In genomic region chr10:128522351-128522750, GRCm38 (mm10) we compare ENCODE assay signal across 15 mouse cellular contexts.
"Had no signal": no experiment of that assay in that cellular context is flagged by ENCODE, and none has a peak within 500 bp of the region (broad histone marks: within the 10 kb centered on the region; RNA-seq: fewer than 3 reads in every experiment).

No protein-coding gene starts in this region.

- DNase-seq: cerebellum, adult 8-10 months; cerebellum, adult 9-10 months; cerebellum, adult 9-11 months; cerebellum, postnatal 10 days; cerebellum, postnatal 14 days; cerebellum, postnatal 25 days; cerebellum, postnatal 36 days; embryo, embryonic 11 days; forebrain, postnatal 0 days; gastrocnemius, adult 2 months; gastrocnemius, postnatal 10 days; gastrocnemius, postnatal 14 days; gastrocnemius, postnatal 25 days; gastrocnemius, postnatal 36 days; heart, adult 2 months had no signal
